Mouse (Mus musculus): ENCODE results near the gene Med29.

- TF ChIP-seq CTCF (IDR thresholded peaks at IDR 0.05; ENCODE audit: borderline replicate concordance, extremely low read depth, insufficient read depth, insufficient read length) (no peak), POLR2A (IDR thresholded peaks at IDR 0.05; ENCODE audit: borderline replicate concordance, extremely low read depth, insufficient read depth, insufficient read length, poor library complexity, severe bottlenecking) (no peak)
Observed at GRCm38 (mm10) chr7:28412826-28413225, 20.3 kb upstream of the Med29 start.

All from brain, embryonic 14.5 days (tissue).